8 mouse cellular contexts compared by ENCODE assay signal in genomic region chr17:28799291-28800160, GRCm38 (mm10). TPM values are rescaled to one million over a fixed set of nuclear protein-coding genes. Genes with fewer than 3 reads are reported as not detected.
DNase-seq lines count a peak whose midpoint lies in the region; ATAC-seq lines count a peak whose summit lies in the region.

No protein-coding gene starts in this region.

- peak; percentile 41 for DNase-seq in cerebellum, adult 9-10 months
- DNase-seq in cerebellum, adult 9-11 months = no peak
- DNase-seq in liver = peak; percentile 65
- no peak for DNase-seq in layer of hippocampus, postnatal 36 days
- no peak for DNase-seq in c-Kit-positive CD71-positive TER-119-positive erythroid progenitor cells, embryonic 14.5 days (ENCODE audit: low spot score)

- peaks cover 32% of the 10 kb centered on the region for H3K4me1 ChIP-seq in forebrain, embryonic 13.5 days
- peaks cover 18% of the 10 kb centered on the region; the same call in 1 of the 2 replicates for H3K4me1 ChIP-seq in neural tube, embryonic 14.5 days (ENCODE audit: control insufficient read depth, insufficient read depth, low read length)

- ATAC-seq in CD4-positive, CD25-positive, alpha-beta regulatory T cell, adult 4 months = peak; percentile 3
- ATAC-seq in forebrain, embryonic 13.5 days = no peak
- no peak for ATAC-seq in neural tube, embryonic 14.5 days (ENCODE audit: low read depth)

- no peaks in the 10 kb centered on the region for H3K27me3 ChIP-seq in forebrain, embryonic 13.5 days
- H3K27me3 ChIP-seq in neural tube, embryonic 14.5 days (ENCODE audit: control insufficient read depth, insufficient read depth, low read length) = no peaks in the 10 kb centered on the region

- H3K4me3 ChIP-seq in forebrain, embryonic 13.5 days = peak overlapping the region; percentile 76
- peak overlapping the region; percentile 78 for H3K4me3 ChIP-seq in neural tube, embryonic 14.5 days (ENCODE audit: low read depth, low read length)

- H3K27ac ChIP-seq in forebrain, embryonic 13.5 days = peak overlapping the region; percentile 99; the same call in 1 of the 2 replicates
- H3K27ac ChIP-seq in neural tube, embryonic 14.5 days (ENCODE audit: low read depth, low read length) = no peak overlapping the region

- H3K4me2 ChIP-seq in forebrain, embryonic 13.5 days = peak overlapping the region; percentile 96
- peak overlapping the region; percentile 75 for H3K4me2 ChIP-seq in neural tube, embryonic 14.5 days (ENCODE audit: low read depth, low read length)

- H3K9ac ChIP-seq in forebrain, embryonic 13.5 days = peak overlapping the region; percentile 99
- no peak overlapping the region for H3K9ac ChIP-seq in neural tube, embryonic 14.5 days (replicated peaks; ENCODE audit: low read depth, low read length)

- 15% methylated on average over 14 of the region's 14 CpGs for WGBS in forebrain, embryonic 13.5 days
- WGBS in neural tube, embryonic 14.5 days = 8% methylated on average over 14 of the region's 14 CpGs

- H3K9me3 ChIP-seq in forebrain, embryonic 13.5 days (replicated peaks) = no peaks in the 10 kb centered on the region; the same call in 1 of the 2 replicates
- H3K9me3 ChIP-seq in neural tube, embryonic 14.5 days (ENCODE audit: control insufficient read depth, low read length) = no peaks in the 10 kb centered on the region

- no peaks in the 10 kb centered on the region for H3K36me3 ChIP-seq in forebrain, embryonic 13.5 days (ENCODE audit: poor library complexity, severe bottlenecking)
- no peaks in the 10 kb centered on the region for H3K36me3 ChIP-seq in neural tube, embryonic 14.5 days (ENCODE audit: control insufficient read depth, insufficient read depth, low read length)

RNA-seq across cellular contexts. Expression of gene Brpf3, which starts 1.4 kb away (rescaled TPM):
- polyA plus RNA-seq in CD4-positive, CD25-positive, alpha-beta regulatory T cell, adult 4 months (2017; shearing (Covaris generic)) = 1 to 10 TPM; 1.1 to 2.2 TPM
- polyA plus RNA-seq in forebrain, embryonic 13.5 days (2015; fragmentation: Nextera tagmentation; extraction: Ambion mirVana) = 10.2 and 11.3 TPM in 2 replicates
- polyA plus RNA-seq in neural tube, embryonic 14.5 days (2014; fragmentation: Nextera tagmentation; extraction: Ambion mirVana) = 6.9 and 7.8 TPM in 2 replicates
- 10 to 100 TPM; 39.4 to 45.4 TPM for total RNA-seq in layer of hippocampus, postnatal 36 days (2021)

RNA-seq across cellular contexts. Expression of gene Mapk13, which starts 30.4 kb away (rescaled TPM):
- polyA plus RNA-seq in CD4-positive, CD25-positive, alpha-beta regulatory T cell, adult 4 months (2017; shearing (Covaris generic)) = not detected
- 0.72 and 1.1 TPM in 2 replicates for polyA plus RNA-seq in forebrain, embryonic 13.5 days (2015; fragmentation: Nextera tagmentation; extraction: Ambion mirVana)
- 0.32 and 0.96 TPM in 2 replicates for polyA plus RNA-seq in neural tube, embryonic 14.5 days (2014; fragmentation: Nextera tagmentation; extraction: Ambion mirVana)
- total RNA-seq in layer of hippocampus, postnatal 36 days (2021) = 1 to 10 TPM in 1 of 2 experiments, under 1 TPM in 1; 0.60 to 1.1 TPM

RNA-seq across cellular contexts. Expression of gene Pnpla1, which starts 58.7 kb away (rescaled TPM):
- not detected for polyA plus RNA-seq in CD4-positive, CD25-positive, alpha-beta regulatory T cell, adult 4 months (2017; shearing (Covaris generic))
- not detected in 2 replicates for polyA plus RNA-seq in forebrain, embryonic 13.5 days (2015; fragmentation: Nextera tagmentation; extraction: Ambion mirVana)
- 0.07 TPM in 1 of 2 replicates, not detected in the other for polyA plus RNA-seq in neural tube, embryonic 14.5 days (2014; fragmentation: Nextera tagmentation; extraction: Ambion mirVana)
- under 1 TPM; 0.38 to 0.42 TPM for total RNA-seq in layer of hippocampus, postnatal 36 days (2021)

Comparison
In these comparisons a context has a peak if more than half of its experiments do, and no peak if none do; other contexts are left out.
1. DNase-seq: peak in cerebellum, adult 9-10 months (single experiment) and liver (single experiment); none in cerebellum, adult 9-11 months (single experiment), layer of hippocampus, postnatal 36 days (0 of 2) and c-Kit-positive CD71-positive TER-119-positive erythroid progenitor cells, embryonic 14.5 days (single experiment).